ENCODE assay signal across 27 mouse cellular contexts in genomic region chr11:32571103-32571502, GRCm38 (mm10). TPM values are rescaled to one million over a fixed set of nuclear protein-coding genes. Genes with fewer than 3 reads are reported as not detected.
DNase-seq lines count a peak whose midpoint lies in the region; ATAC-seq and TF ChIP-seq lines count a peak whose summit lies in the region.
"Had no signal": no experiment of that assay in that cellular context is flagged by ENCODE, and none has a peak within 500 bp of the region (broad histone marks: within the 10 kb centered on the region; RNA-seq: fewer than 3 reads in every experiment).

No protein-coding gene starts in this region.

- intact Hi-C loops in gastrocnemius, adult 2 months (cut with DNase I): no loop called here

- no peaks in the 10 kb centered on the region for H3K27me3 ChIP-seq in embryonic facial prominence, embryonic 14.5 days (replicated peaks; ENCODE audit: control insufficient read depth, insufficient read depth, low read length)
- no peaks in the 10 kb centered on the region for H3K27me3 ChIP-seq in embryonic facial prominence, embryonic 10.5 days (replicated peaks; ENCODE audit: low read depth, poor library complexity, severe bottlenecking)
- H3K27me3 ChIP-seq: heart, embryonic 15.5 days; hindbrain, embryonic 13.5 days; kidney, embryonic 15.5 days; limb, embryonic 13.5 days; neural tube, embryonic 13.5 days; Patski had no signal

- no peak for ATAC-seq in embryonic facial prominence, embryonic 14.5 days (ENCODE audit: low read depth)
- ATAC-seq in inflammation-experienced regulatory T-cells, adult 6 months: peak; percentile 64
- peak; percentile 31; the same call in 1 of the 2 replicates for ATAC-seq in neutrophil, adult 5-6 weeks (ENCODE audit: extremely low read depth, insufficient number of reproducible peaks, low FRiP score, poor library complexity, severe bottlenecking)
- ATAC-seq: forebrain, embryonic 14.5 days; Patski had no signal

- peak; percentile 26 for DNase-seq in embryonic facial prominence, embryonic 14.5 days (ENCODE audit: low spot score)
- no peak for DNase-seq in embryonic facial prominence, embryonic 10.5 days (ENCODE audit: low spot score)
- DNase-seq in T-cell, adult 2 months (ENCODE audit: low spot score): peak; percentile 61
- DNase-seq in kidney, adult 8-10 months: no peak
- DNase-seq in gastrocnemius, adult 2 months: no peak
- no peak for DNase-seq in heart, postnatal 4 days
- DNase-seq: adrenal gland, postnatal 25 days; cerebellum, adult 18-20 months; cerebellum, postnatal 10 days; kidney, adult 11 months; kidney, postnatal 25 days; lung, postnatal 4 days; thymus, adult 18-20 months; thymus, postnatal 36 days had no signal

- no peak overlapping the region for H3K9ac ChIP-seq in embryonic facial prominence, embryonic 14.5 days (ENCODE audit: low read depth, low read length)
- H3K9ac ChIP-seq: heart, embryonic 15.5 days; hindbrain, embryonic 13.5 days; kidney, embryonic 15.5 days; limb, embryonic 13.5 days; neural tube, embryonic 13.5 days had no signal

- TF ChIP-seq CTCF in gastrocnemius, adult 2 months (IDR thresholded peaks at IDR 0.05): no peak

- H3K4me2 ChIP-seq in embryonic facial prominence, embryonic 14.5 days (ENCODE audit: low read depth, low read length): no peak overlapping the region
- H3K4me2 ChIP-seq: heart, embryonic 15.5 days; hindbrain, embryonic 13.5 days; kidney, embryonic 15.5 days; limb, embryonic 13.5 days; liver, embryonic 11.5 days; midbrain, embryonic 11.5 days; neural tube, embryonic 13.5 days had no signal

- H3K27ac ChIP-seq in embryonic facial prominence, embryonic 14.5 days (replicated peaks; ENCODE audit: low read depth, low read length): no peak overlapping the region
- no peak overlapping the region for H3K27ac ChIP-seq in embryonic facial prominence, embryonic 10.5 days (replicated peaks)
- no peak overlapping the region for H3K27ac ChIP-seq in gastrocnemius, adult 2 months
- H3K27ac ChIP-seq: heart, embryonic 15.5 days; hindbrain, embryonic 13.5 days; kidney, embryonic 15.5 days; limb, embryonic 13.5 days; neural tube, embryonic 13.5 days had no signal

- no peaks in the 10 kb centered on the region for H3K36me3 ChIP-seq in embryonic facial prominence, embryonic 14.5 days (ENCODE audit: control insufficient read depth, insufficient read depth, low read length)
- no peaks in the 10 kb centered on the region for H3K36me3 ChIP-seq in embryonic facial prominence, embryonic 10.5 days (replicated peaks)
- H3K36me3 ChIP-seq: heart, embryonic 15.5 days; hindbrain, embryonic 13.5 days; kidney, embryonic 15.5 days; limb, embryonic 13.5 days; neural tube, embryonic 13.5 days had no signal

- 0 out of 2 replicates have a peak, but pooled peaks cover 3% of the 10 kb centered on the region for H3K4me1 ChIP-seq in embryonic facial prominence, embryonic 14.5 days (ENCODE audit: control insufficient read depth, insufficient read depth, low read length)
- H3K4me1 ChIP-seq in embryonic facial prominence, embryonic 10.5 days: 0 out of 2 replicates have a peak, but pooled peaks cover 7% of the 10 kb centered on the region

- WGBS in embryonic facial prominence, embryonic 14.5 days: 84% methylated on average over 6 of the region's 6 CpGs
- 86% methylated on average over 6 of the region's 6 CpGs for WGBS in embryonic facial prominence, embryonic 10.5 days

- H3K9me3 ChIP-seq in embryonic facial prominence, embryonic 14.5 days (ENCODE audit: control insufficient read depth, low read length): no peaks in the 10 kb centered on the region
- no peaks in the 10 kb centered on the region for H3K9me3 ChIP-seq in embryonic facial prominence, embryonic 10.5 days
- H3K9me3 ChIP-seq: heart, embryonic 15.5 days; hindbrain, embryonic 13.5 days; kidney, embryonic 15.5 days; neural tube, embryonic 13.5 days had no signal

- no peak overlapping the region for H3K4me3 ChIP-seq in embryonic facial prominence, embryonic 14.5 days (ENCODE audit: low read depth, low read length)
- H3K4me3 ChIP-seq in embryonic facial prominence, embryonic 10.5 days: no peak overlapping the region
- H3K4me3 ChIP-seq in gastrocnemius, adult 2 months: no peak overlapping the region
- H3K4me3 ChIP-seq: heart, embryonic 15.5 days; hindbrain, embryonic 13.5 days; kidney, embryonic 15.5 days; limb, embryonic 13.5 days; neural tube, embryonic 13.5 days had no signal

RNA-seq across cellular contexts. Expression of gene Stk10, which starts 38.0 kb away (rescaled TPM):
- polyA plus RNA-seq in embryonic facial prominence, embryonic 14.5 days (2014; fragmentation: Nextera tagmentation; extraction: Ambion mirVana): 2.8 and 2.9 TPM in 2 replicates
- 2.2 and 3.0 TPM in 2 replicates for polyA plus RNA-seq in embryonic facial prominence, embryonic 10.5 days (2016; fragmentation: Nextera tagmentation; extraction: Ambion mirVana)
- 100 to 1,000 TPM in 1 of 3 experiments, 10 to 100 TPM in 2; 70.6 to 116 (median 97.1) TPM for polyA plus RNA-seq in inflammation-experienced regulatory T-cells, adult 6 months (2017; shearing (Covaris generic))
- total RNA-seq in neutrophil, adult 5-6 weeks (2017): 193 and 200 TPM in 2 replicates
- total RNA-seq in gastrocnemius, adult 2 months (2021): 1 to 10 TPM; 1.9 to 3.8 TPM
- 10 to 100 TPM; 11.8 to 12.7 TPM for total RNA-seq in heart, postnatal 4 days (2021)

RNA-seq across cellular contexts. Expression of gene Efcab9, which starts 39.2 kb away (rescaled TPM):
- 0.31 TPM in 1 of 2 replicates, not detected in the other for polyA plus RNA-seq in embryonic facial prominence, embryonic 14.5 days (2014; fragmentation: Nextera tagmentation; extraction: Ambion mirVana)
- 0.39 TPM in 1 of 2 replicates, not detected in the other for polyA plus RNA-seq in embryonic facial prominence, embryonic 10.5 days (2016; fragmentation: Nextera tagmentation; extraction: Ambion mirVana)
- polyA plus RNA-seq in inflammation-experienced regulatory T-cells, adult 6 months (2017; shearing (Covaris generic)): 1 to 10 TPM in 2 of 3 experiments, not detected in 1; 1.3 to 1.9 TPM
- 4.5 and 4.9 TPM in 2 replicates for total RNA-seq in neutrophil, adult 5-6 weeks (2017)
- 1 to 10 TPM; 1.0 to 2.0 TPM for total RNA-seq in gastrocnemius, adult 2 months (2021)
- total RNA-seq in heart, postnatal 4 days (2021): under 1 TPM in 1 of 2 experiments, not detected in 1; 0.47 TPM
- total RNA-seq: midbrain, postnatal 0 days had no signal
- polyA plus RNA-seq: brain, embryonic 14.5 days; forebrain, embryonic 14.5 days; hindbrain, embryonic 13.5 days; midbrain, postnatal 0 days had no signal

Comparison
In these comparisons a context has a peak if more than half of its experiments do, and no peak if none do; other contexts are left out.
1. DNase-seq: peak in embryonic facial prominence, embryonic 14.5 days (single experiment) and T-cell, adult 2 months (single experiment); none in embryonic facial prominence, embryonic 10.5 days (single experiment), kidney, adult 8-10 months (0 of 2), gastrocnemius, adult 2 months (single experiment) and heart, postnatal 4 days (single experiment).
2. RNA of gene Stk10, which starts 38.0 kb away (total RNA-seq): 193 to 200 TPM in neutrophil, adult 5-6 weeks; 11.8 to 12.7 TPM in heart, postnatal 4 days and 1.9 to 3.8 TPM in gastrocnemius, adult 2 months; every median in the first group is over 10 times any median in the second.